Mouse (Mus musculus): ENCODE results near the gene Mum1. TPM values are rescaled to one million over a fixed set of nuclear protein-coding genes. Genes with fewer than 3 reads are reported as not detected.

Gene Mum1
- polyA plus RNA-seq, 1 experiment = 42.8 TPM

GRCm38 (mm10) chr10:80293325-80293724 lies 67.1 kb downstream of the Mum1 start:
- WGBS = 19% methylated on average over 14 of the region's 14 CpGs
- H3K27me3 ChIP-seq (ENCODE audit: control insufficient read depth, insufficient read depth, low read length) = no peaks in the 10 kb centered on the region
- no peak overlapping the region for H3K27ac ChIP-seq (ENCODE audit: insufficient read depth, low read length)
- peak overlapping the region; percentile 83 for H3K4me3 ChIP-seq (ENCODE audit: extremely low read depth, insufficient read depth, insufficient read length)
- peaks cover 4% of the 10 kb centered on the region; the same call in 1 of the 2 replicates for H3K4me1 ChIP-seq (ENCODE audit: control insufficient read depth, insufficient read depth, insufficient read length)
- no peak for TF ChIP-seq CTCF (IDR thresholded peaks at IDR 0.05; ENCODE audit: extremely low read depth, insufficient read depth, insufficient read length, insufficient replicate concordance)
- TF ChIP-seq POLR2A (IDR thresholded peaks at IDR 0.05; ENCODE audit: low read depth, low read length) = no peak
- no peak for DNase-seq (ENCODE audit: low read depth in 1 of 2, low spot score in 2 of 2)
- H3K36me3 ChIP-seq (ENCODE audit: control insufficient read depth, insufficient read depth, low read length) = peaks cover 14% of the 10 kb centered on the region

Other genes starting within 250 kb of the Mum1 start
- gene Tmem259, start 242.1 kb upstream of the Mum1 start, polyA plus RNA-seq (2012; rRNA removed) = 266 and 371 TPM in 2 replicates
- gene Cnn2, start 237.8 kb upstream of the Mum1 start, polyA plus RNA-seq (2012; rRNA removed) = 297 and 409 TPM in 2 replicates
- gene Abca7, start 229.9 kb upstream of the Mum1 start, polyA plus RNA-seq (2012; rRNA removed) = 50.4 and 64.5 TPM in 2 replicates
- 492 and 574 TPM in 2 replicates for gene Arhgap45, start 209.8 kb upstream of the Mum1 start, polyA plus RNA-seq (2012; rRNA removed)
- gene Polr2e, start 186.6 kb upstream of the Mum1 start, polyA plus RNA-seq (2012; rRNA removed) = 139 and 182 TPM in 2 replicates
- gene Gpx4, start 179.3 kb upstream of the Mum1 start, polyA plus RNA-seq (2012; rRNA removed) = 238 and 259 TPM in 2 replicates
- gene Sbno2, start 120.9 kb upstream of the Mum1 start, polyA plus RNA-seq (2012; rRNA removed) = 95.0 and 122 TPM in 2 replicates
- gene Stk11, start 110.6 kb upstream of the Mum1 start, polyA plus RNA-seq (2012; rRNA removed) = 120 and 144 TPM in 2 replicates
- 592 and 782 TPM in 2 replicates for gene Atp5d, start 87.8 kb upstream of the Mum1 start, polyA plus RNA-seq (2012; rRNA removed)
- 11.9 and 13.4 TPM in 2 replicates for gene Cbarp, start 85.6 kb upstream of the Mum1 start, polyA plus RNA-seq (2012; rRNA removed)
- gene Midn, start 78.2 kb upstream of the Mum1 start, polyA plus RNA-seq (2012; rRNA removed) = 128 and 157 TPM in 2 replicates
- 144 and 151 TPM in 2 replicates for gene Cirbp, start 60.4 kb upstream of the Mum1 start, polyA plus RNA-seq (2012; rRNA removed)
- gene 1600002K03Rik, start 53.5 kb upstream of the Mum1 start, polyA plus RNA-seq (2012; rRNA removed) = 10.8 TPM in 2 replicates
- 1.3 and 1.8 TPM in 2 replicates for gene Efna2, start 47.0 kb upstream of the Mum1 start, polyA plus RNA-seq (2012; rRNA removed)
- gene Ndufs7, start 22.7 kb downstream of the Mum1 start, polyA plus RNA-seq (2012; rRNA removed) = 314 and 402 TPM in 2 replicates
- 19.7 and 23.5 TPM in 2 replicates for gene Gamt, start 34.6 kb downstream of the Mum1 start, polyA plus RNA-seq (2012; rRNA removed)
- 66.8 and 74.5 TPM in 2 replicates for gene Dazap1, start 35.1 kb downstream of the Mum1 start, polyA plus RNA-seq (2012; rRNA removed)
- 2,107 and 2,204 TPM in 2 replicates for gene Rps15, start 66.0 kb downstream of the Mum1 start, polyA plus RNA-seq (2012; rRNA removed)
- gene Apc2, start 69.5 kb downstream of the Mum1 start, polyA plus RNA-seq (2012; rRNA removed) = 0.68 and 1.00 TPM in 2 replicates
- 40.6 and 56.7 TPM in 2 replicates for gene 2310011J03Rik, start 94.1 kb downstream of the Mum1 start, polyA plus RNA-seq (2012; rRNA removed)
- 6.2 and 10.0 TPM in 2 replicates for gene Pcsk4, start 103.1 kb downstream of the Mum1 start, polyA plus RNA-seq (2012; rRNA removed)
- 2.1 and 2.5 TPM in 2 replicates for gene Reep6, start 103.5 kb downstream of the Mum1 start, polyA plus RNA-seq (2012; rRNA removed)
- gene Adamtsl5, start 122.0 kb downstream of the Mum1 start, polyA plus RNA-seq (2012; rRNA removed) = 8.8 and 14.3 TPM in 2 replicates
- 0.04 TPM in 1 of 2 replicates, not detected in the other for gene Plk5, start 130.0 kb downstream of the Mum1 start, polyA plus RNA-seq (2012; rRNA removed)
- 13.4 and 22.6 TPM in 2 replicates for gene Mex3d, start 161.2 kb downstream of the Mum1 start, polyA plus RNA-seq (2012; rRNA removed)
- gene Mbd3, start 173.1 kb downstream of the Mum1 start, polyA plus RNA-seq (2012; rRNA removed) = 110 and 124 TPM in 2 replicates
- 399 and 753 TPM in 2 replicates for gene Uqcr11, start 180.4 kb downstream of the Mum1 start, polyA plus RNA-seq (2012; rRNA removed)
- gene Tcf3, start 207.2 kb downstream of the Mum1 start, polyA plus RNA-seq (2012; rRNA removed) = 173 and 240 TPM in 2 replicates